Mouse (Mus musculus): ENCODE results near the gene Arih2. TPM values are rescaled to one million over a fixed set of nuclear protein-coding genes. Genes with fewer than 3 reads are reported as not detected.
A peak's percentile ranks its signal among the peaks of the same experiment; 100 is the strongest.
"Not testable (repeated sequence)": the region's sequence is repeated elsewhere in the genome, so short reads cannot be mapped to it uniquely, and the experiment has no call there.

Gene Arih2
- polyA plus RNA-seq (2017; shearing (Covaris generic)), result 10 to 100 TPM; 55.7 to 65.6 (median 62.7) TPM

DNA sequence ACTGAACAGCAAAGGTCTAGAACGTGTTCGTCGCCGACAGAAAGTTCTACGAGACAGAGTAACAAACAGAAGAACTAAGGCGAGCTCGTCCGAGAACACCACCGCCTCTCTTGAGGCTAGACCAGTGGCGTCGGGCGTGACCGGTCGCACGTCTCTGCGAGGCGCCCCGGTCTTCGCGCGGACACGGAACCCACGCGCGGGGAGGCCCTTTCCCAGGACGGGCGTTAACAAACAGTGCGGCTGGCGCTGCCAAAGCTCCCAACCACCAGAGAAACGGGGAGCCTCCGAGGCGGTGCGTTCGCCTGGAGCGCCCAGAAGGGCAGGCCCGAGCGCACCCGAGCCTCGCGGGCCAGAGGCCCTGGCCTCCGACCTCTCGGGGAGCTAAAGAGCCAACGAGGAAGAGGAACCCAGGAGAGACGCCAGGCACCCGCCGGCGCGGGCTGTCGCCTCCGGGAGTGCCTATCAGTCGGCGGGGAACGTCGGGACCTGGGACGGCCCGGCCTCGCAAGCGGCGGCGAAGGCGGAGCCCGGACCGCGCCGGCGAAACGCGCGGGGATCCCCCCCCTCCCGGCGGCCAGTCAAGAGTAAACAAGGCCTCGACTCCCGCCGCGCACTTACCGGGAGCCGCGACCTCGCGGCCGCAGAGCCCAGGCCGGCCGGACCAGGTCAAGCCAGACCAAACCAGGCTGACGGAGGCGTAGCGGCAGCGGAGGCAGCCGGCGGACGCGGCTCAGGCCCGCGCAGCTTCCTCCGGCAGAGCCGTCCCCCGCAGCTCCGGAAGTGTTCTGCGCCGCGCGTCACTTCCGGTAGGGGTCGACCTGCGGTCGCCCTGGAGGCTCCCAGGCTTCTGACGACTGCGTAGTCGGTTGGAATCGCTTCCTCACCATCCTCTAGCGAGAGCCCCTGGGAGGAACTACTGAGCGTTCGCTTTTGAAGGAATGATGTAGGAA lies at the start of gene Arih2:
Gene Arih2, minus strand, starts transcription at position 776 of the 950 bp plus-strand sequence.
- ATAC-seq, result peak; percentile 90

DNA sequence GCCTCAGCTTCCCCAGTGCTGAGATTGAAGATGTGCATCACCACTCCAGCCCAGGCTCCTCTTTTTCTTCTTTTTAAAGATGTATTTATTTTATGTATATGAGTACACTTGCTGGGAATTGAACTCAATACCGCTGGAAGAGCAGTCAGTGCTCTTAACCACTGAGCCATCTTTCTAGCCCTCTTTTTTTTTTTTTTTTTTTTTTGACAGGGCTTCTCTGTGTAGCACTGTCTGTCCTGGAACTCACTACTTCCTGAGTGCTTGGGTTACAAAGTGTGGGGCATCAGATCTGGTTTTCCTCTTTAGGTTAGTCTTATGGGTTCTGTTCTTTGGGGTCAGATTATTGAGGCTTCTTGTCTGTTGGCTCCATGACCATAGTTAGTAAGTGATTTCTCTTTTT lies 45.3 kb upstream of the Arih2 start:
- no peak for ATAC-seq

DNA sequence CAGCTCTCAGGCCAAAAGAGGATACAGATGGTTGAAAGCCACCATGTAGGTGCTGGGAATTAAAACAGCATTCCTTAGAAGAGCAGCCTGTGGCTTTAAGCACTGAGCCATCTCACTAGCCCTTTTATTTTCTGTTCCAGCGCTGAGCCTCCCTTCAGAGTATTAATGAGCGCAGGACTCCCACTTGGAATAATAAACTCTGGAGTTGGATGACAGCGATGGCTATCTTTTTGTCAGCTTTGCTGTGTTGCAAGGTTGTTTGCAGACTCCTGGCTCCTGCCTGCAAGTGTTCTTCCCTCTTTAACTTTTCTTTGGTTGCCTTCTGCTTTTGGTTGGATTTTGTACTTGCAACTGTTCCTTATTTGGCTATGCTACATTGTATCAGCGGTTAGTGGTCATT lies 44.8 kb upstream of the Arih2 start:
- ATAC-seq, result no peak

DNA sequence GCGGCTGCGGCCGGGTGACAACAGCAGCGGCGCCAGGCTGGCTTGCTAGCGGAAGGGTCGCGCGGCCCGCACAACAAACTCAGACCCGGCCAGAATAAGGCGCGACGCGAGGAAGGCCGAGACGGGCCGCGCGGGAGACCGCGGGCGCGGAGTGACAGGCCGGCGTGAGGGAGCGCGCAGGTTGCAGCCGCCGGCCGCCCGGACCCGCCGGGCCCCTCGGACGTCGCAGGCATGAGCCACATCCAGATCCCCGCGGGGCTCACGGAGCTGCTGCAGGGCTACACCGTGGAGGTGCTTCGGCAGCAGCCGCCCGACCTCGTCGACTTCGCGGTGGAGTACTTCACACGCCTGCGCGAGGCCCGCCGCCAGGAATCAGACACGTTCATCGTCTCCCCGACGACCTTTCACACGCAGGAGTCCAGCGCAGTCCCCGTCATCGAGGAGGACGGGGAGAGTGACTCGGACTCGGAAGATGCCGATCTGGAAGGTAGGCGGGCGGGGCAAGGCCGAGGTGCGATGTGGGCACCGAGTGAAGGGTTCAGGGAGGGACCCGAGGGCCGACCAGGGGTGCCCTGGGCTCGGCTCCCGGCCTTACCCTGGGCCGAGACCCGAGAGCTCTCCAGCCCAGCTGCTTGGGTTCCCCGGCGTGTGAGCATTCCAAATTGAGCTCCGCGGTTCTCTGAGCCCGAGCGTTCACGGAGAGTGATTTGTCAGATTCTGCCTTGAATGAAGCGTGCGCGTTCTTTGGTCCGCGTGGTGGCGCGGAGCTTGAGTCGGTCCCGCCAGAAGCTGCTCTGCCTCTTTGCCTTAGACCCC lies 43.2 kb upstream of the Arih2 start:
- peak; percentile 49 for ATAC-seq

DNA sequence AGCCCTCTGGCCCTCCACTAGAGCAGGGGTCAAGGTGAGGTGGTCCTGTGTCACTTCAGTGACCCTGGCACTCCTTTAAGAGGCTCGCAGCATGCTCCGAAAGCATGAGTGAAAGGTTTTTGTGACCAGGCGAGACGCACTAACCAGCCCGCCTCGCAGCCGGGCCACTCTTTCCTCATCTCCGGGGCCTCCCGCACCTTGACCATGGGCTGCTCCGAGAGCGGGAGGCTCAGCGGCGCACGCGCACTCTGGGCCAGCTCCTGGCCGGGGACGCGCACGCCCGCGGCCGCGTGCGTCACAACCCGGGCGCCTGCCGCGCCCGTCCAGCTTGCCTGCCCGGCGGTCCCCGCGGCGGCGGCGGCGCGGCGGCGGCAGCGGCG lies 42.6 kb upstream of the Arih2 start:
- ATAC-seq, result peak; percentile 46

DNA sequence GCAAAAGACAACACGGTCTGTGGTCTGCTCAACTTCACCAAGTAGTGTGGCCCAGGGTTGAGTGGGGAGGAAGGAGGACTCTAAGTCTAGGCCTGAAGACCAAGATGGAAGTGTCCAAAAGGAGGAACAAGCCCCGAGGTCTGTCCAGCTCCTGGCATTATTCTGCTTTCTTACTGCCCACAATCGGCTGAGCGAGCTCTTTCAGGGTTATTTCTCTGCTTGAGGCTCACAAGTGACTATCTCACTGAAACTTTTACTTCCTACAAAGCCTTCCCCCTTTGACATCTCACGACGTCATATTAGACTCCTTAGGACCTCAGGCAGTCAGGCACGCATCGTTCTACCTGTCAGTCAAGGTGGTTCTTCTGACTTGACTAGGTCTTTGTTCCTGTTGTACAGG lies 42.2 kb upstream of the Arih2 start:
- no peak for ATAC-seq

DNA sequence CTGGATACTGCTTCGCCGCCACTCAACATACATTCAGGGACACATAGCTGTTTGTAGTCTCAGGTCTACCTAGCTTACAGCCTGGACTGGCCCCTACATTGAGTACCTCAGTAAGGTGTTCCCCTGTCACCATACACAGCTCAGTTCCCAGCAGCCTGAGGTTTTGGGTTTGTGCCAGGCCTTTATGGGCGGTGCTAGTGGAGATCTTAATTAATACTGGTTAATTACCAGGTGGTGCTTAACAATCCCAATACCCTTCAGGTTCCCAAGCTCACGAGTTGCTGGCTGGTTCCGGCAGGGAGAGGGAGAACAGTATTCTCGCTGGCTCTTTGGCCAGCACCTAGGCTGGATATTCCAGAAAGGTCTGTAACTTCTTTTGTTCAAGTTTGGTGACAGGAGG lies 41.7 kb upstream of the Arih2 start:
- no peak for ATAC-seq

DNA sequence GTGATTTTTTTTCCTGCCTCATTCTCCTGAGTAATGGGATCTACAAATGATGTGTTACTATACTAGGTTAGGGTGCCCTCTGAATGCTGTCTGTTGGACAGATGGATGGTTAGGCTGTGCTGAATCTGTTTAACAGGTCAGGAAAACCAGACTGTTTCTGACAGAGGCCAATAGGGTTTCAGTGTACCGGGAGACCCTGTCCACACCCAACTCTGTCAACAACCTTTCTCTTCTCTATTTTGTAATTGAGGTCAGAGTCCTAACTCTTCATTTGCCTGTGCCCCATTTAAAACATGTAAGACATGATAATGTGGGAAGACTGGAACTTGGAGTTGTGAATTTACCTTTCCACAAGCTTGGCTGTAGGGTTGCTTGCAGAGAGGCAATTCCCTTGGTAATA lies 40.8 kb upstream of the Arih2 start:
- ATAC-seq, result no peak

DNA sequence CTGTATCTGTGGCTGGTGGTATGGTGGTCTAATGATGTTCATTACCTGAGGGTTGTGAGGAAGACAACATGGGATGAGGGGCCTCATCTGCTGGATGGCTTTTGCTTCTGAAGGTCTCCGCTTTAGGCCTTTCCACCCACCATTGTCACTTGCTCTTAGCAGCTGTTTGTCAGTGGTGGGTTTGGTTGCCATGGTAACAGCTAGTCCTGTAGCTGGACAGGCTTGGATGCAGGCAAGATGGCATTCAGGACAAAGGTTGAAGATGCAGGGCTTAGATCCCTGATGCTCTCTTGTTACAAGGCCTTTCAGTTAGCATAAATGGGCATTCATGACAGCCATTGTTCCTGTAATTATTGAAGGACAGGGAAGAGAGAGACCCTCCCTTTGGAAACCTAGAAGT lies 39.9 kb upstream of the Arih2 start, which contains the start of gene Prkar2a:
Gene Prkar2a, plus strand, starts transcription at position 209 of the 400 bp plus-strand sequence.
- no peak for ATAC-seq

DNA sequence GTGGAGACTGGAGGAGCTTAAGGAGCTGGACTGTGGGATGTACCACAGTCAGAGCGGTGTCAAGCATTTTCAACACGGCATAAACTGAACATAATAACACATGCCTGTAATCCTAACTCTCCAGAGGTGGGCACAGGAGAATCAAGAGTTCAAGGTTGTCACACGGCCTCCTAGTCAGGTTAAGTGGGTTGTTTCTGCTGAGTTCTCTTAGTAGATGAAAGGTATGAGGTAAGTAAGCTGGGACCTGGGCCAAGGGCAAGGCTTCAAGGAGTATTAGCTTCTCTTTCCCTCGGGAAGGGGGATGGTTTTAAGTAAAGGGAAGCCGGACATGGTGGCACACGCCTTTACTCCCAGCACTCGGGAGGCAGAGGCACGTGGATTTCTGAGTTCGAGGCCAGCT lies 39.3 kb upstream of the Arih2 start:
- no peak for ATAC-seq

DNA sequence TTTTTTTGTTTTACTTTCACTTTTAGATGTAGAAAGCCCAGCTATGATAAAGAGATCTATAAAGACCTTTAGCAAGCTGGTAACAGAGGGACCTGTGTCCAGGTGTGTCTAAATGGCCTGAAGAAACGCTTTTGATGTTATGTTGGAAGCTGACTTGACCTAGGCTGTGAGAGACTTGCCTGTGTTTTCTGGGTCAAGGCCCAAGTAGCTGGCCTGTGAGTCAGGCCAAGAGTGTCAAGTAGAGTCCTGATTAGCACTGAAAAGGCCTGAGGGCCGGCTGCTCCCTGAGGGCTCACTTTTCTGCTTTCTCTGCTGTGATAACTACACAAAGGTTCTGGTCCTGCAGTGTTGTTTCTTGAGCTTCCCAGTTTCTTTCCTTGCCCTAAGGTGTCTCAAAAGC lies 38.5 kb upstream of the Arih2 start:
- ATAC-seq, result no peak

DNA sequence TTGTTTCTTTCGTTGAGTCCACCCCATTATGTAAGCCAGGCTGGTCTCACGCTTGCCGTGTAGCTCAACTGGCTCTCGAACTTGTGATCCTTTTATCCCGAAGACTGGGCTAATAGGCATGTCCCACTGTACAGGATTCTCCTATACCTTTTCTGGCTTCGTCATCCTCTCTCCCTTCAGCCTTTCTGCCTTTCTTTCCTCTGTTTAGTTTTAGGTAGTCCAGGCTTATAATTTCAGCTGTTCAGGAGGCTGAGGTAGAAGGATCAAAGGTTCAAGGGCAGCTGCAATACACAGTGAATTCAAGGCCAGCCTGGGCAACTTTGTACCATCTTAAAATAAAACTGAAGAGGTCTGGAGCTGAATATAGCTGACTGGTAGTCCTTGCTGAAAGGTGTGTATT lies 38.0 kb upstream of the Arih2 start:
- no peak for ATAC-seq

DNA sequence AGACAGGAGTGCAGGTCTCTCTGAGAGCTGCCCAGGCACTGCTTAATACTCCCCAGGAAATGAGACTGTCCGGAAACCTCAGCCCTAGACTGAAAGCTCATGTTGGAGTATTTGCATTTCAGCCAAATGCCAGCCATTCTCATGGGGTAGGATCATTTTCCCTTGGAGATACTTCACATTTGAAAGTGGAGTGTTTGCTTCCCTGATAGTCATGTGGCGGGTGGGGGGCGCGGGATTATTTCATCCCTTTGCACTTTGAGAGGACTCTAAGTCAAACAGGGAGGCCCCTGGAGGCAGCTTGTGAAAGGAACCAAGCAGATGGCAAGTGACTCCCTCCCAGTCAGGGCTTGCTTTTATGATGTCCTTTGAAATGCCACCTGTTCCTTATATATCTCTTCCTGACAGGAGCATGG lies 37.3 kb upstream of the Arih2 start:
- no peak for ATAC-seq

DNA sequence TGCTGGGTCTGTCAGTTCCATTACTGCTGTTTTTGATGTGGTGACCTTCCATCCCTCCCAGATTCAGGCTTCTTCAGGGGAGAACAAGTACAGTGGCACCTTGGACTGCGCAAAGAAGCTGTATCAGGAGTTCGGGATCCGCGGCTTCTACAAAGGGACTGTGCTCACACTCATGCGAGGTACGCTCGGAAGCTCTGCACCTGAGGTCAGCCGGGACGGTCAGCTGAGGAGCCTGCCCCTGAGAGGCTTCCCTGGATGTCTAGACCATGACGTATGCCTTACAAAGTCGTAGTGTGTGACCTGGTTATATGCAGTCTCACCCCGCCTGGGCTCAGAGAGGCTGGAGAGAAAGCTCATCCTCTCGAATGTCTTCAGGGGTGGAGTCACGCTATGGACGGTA lies 30.8 kb upstream of the Arih2 start:
- ATAC-seq, result no peak

DNA sequence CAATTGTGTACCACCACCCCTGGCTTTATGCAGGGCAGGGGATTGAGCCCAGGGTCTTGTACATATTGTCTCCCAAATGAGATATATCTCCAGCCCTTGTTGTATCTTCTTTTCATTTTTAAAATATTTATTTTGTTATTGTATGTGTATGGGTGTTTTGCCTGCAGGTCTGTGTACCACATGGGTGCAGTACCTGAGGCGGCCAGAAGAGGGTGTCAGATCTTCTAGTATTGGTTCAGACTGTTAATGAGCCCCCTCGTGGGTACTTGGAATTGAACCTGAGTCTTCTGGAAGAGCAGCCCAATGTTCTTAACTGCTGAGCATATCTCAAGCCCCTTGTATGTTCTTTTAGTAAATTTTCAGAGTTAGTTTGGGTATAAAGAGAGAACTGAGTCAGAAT lies 24.0 kb upstream of the Arih2 start:
- no peak for ATAC-seq

DNA sequence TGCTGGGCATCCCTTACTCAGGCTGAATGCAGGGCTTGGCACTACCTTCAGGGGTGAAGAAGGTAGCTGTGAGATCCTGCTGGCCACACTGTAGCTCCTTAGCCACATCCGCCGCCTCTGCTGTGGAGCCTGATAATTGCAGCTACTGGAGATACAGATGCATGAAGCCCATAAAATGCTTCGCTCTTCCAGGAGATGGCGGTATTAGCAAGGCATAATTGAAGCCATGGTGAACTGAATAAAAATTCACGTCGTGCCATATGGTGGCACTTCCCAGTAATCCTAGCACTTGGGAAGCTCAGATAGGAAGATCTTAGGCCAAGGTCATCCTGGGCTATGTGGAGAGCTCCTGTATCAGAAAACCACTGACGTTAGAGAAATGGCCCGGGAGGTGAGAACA lies 20.7 kb upstream of the Arih2 start:
- ATAC-seq, result no peak

DNA sequence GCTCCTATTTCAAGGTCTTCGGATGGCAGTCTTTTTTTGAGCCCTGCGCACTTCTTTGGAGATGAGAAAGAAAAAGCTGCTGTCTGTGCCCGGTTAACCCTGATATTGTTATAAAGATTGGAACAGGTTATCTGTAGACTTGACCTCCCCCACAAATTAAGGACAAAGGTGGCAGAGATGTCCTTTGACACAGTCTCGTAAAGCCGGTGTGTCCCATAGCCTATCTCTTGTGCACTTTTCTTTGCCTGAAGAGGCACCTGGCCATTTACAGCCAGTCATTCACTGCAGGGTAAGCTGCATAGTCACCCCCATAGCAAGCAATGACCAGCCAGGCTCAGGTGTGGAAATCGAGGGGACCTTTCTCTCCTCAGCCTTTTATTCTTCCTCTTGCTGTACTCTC lies 13.5 kb upstream of the Arih2 start:
- ATAC-seq, result no peak

DNA sequence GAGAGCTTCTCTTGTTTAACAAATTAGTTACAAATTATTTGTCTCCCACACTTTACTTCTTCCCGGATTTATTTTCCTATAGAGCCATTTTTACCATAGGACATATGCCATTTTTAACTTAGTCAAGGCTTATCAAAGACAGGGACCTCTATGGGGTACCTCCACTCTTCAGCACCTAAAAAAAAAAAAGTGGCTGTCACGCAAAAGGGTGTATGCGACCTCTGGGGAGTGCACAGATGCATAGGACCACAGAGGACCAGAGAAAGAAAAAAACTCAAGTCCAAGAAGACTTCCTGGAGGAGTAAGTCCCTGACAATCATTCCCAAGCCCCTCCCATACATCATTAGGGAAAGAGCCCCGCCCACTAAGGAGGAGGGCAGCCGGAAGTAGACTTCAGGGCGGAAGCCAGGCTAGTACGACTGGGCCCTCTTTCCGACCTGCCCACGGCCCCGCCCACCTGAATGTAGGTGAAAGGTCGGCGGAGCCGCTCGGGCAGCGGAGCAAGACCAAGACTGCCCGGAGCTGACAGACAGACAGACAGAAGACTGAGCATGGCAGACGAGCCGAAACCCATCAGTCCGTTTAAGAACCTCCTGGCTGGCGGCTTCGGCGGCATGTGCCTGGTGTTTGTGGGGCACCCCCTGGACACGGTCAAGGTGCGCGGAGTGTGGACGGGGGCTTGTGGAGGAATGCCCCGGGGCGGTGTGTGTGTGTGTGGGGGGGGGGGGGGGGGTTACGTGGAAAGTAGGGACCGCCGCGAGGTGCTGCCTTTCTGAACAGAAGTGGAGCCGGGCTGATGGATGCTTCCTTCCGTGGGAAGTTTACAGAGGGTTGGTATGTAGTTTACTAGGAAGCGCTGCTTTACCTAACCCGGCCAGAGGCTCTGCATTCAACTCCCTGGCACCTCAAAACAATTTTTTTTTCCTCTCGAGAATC lies 12.8 kb upstream of the Arih2 start, which contains the start of gene Slc25a20:
Gene Slc25a20, plus strand, starts transcription at position 412 of the 936 bp plus-strand sequence.
- ATAC-seq, result peak; percentile 80

DNA sequence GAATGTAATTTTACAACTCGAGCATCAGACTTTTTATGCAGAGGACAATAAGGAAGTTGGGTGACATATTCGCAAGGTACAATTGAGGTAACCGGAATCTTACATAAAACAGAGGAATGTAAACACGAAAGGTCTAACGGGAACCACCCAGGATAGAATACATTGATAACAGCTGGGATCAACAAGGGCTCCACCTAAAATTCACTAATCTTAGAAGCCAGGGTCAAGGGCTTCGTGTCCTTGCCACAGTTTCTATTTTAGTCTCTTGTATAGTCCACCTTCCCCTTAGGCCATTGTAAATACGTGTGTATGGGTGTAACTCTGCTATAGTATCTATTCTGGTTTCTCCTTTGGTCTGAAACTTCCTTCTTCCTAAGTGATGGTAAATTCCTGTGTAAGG lies 6.7 kb upstream of the Arih2 start:
- not testable (repeated sequence) for ATAC-seq

DNA sequence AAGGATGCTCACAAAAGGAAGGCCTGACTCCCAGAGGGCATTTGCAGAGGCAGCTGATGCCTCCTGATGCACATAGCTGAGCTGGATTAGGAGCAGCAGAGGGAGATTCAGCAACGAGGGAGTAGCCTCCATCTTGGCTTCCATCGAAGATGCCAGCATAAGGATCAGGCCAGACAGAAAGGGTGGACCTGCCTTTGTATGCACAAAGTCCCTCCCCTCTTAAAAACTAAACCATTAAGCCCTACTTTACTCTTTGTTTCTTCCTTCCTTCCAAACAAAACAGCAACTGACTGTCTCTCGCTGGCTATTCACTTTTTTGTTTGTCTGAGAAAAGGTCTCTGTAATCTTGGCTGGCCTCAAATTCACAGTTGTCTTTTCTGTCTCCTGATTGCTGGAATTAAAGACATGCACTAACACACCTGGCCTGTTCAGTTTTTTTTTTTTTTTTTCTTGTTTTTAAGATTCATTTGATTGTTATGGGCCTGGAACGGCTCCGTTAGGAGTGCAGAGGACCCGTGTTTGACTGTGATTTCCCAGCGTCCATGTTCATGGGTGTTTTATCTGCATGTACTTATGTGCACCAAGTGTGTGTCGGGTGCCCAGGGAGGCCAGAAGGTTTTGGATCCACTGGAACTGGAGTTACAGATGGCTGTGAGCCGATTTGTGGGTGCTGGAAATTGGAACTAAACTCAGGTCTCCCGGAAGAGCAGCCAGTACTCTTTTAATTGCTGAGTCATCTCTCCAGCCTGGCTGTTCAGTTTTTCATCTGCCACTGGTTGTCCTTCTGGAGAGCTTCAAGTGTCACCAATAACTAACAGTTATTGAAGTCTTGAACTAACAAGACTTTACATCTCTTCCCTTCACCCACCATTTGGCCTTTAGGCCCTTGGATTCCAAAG lies 5.6 kb upstream of the Arih2 start:
- no peak for ATAC-seq
